In genomic region chr5:76674022-76674653, GRCm38 (mm10) we compare ENCODE assay signal across 17 mouse cellular contexts. TPM values are rescaled to one million over a fixed set of nuclear protein-coding genes. Genes with fewer than 3 reads are reported as not detected.
"Had no signal": no experiment of that assay in that cellular context is flagged by ENCODE, and none has a peak within 500 bp of the region (broad histone marks: within the 10 kb centered on the region; RNA-seq: fewer than 3 reads in every experiment).

No protein-coding gene starts in this region.

- H3K4me3 ChIP-seq: midbrain, embryonic 13.5 days; midbrain, embryonic 15.5 days; neural tube, embryonic 12.5 days had no signal

- H3K27me3 ChIP-seq: midbrain, embryonic 13.5 days; midbrain, embryonic 15.5 days; neural tube, embryonic 12.5 days had no signal

- ATAC-seq: midbrain, embryonic 13.5 days; midbrain, embryonic 15.5 days had no signal

- H3K4me1 ChIP-seq: midbrain, embryonic 13.5 days; midbrain, embryonic 15.5 days; neural tube, embryonic 12.5 days had no signal

- H3K27ac ChIP-seq: liver, embryonic 14.5 days; midbrain, embryonic 13.5 days; midbrain, embryonic 15.5 days; neural tube, embryonic 12.5 days had no signal

- H3K4me2 ChIP-seq: lung, embryonic 14.5 days; midbrain, embryonic 11.5 days; midbrain, embryonic 13.5 days; midbrain, embryonic 15.5 days; neural tube, embryonic 12.5 days had no signal

- H3K9ac ChIP-seq: liver, embryonic 14.5 days; lung, embryonic 14.5 days; midbrain, embryonic 13.5 days; midbrain, embryonic 15.5 days; neural tube, embryonic 12.5 days had no signal

- H3K9me3 ChIP-seq: midbrain, embryonic 13.5 days; midbrain, embryonic 15.5 days; neural tube, embryonic 12.5 days had no signal

- DNase-seq: lung, adult 18-20 months; lung, embryonic 14.5 days; lung, postnatal 10 days; lung, postnatal 4 days; right cerebral cortex, adult 18-20 months; right cerebral cortex, postnatal 25 days; right cerebral cortex, postnatal 4 days; spleen, adult 18-20 months; thymus, adult 18-20 months; thymus, postnatal 14 days; thymus, postnatal 36 days had no signal

RNA-seq across cellular contexts. Expression of gene C530008M17Rik, which starts 17.8 kb away (rescaled TPM):
- total RNA-seq: monocyte, adult 5-6 weeks had no signal
